Mouse (Mus musculus) cerebellum, adult 11-12 months (tissue): Measurements from ENCODE around the gene Gbp9.
"Not testable (repeated sequence)": the region's sequence is repeated elsewhere in the genome, so short reads cannot be mapped to it uniquely, and the experiment has no call there.

Experiments used
- DNase-seq: peaks from one replicate; pipeline ENCODE4 v3.0.0; 2022

The Gbp9 gene

DNA sequence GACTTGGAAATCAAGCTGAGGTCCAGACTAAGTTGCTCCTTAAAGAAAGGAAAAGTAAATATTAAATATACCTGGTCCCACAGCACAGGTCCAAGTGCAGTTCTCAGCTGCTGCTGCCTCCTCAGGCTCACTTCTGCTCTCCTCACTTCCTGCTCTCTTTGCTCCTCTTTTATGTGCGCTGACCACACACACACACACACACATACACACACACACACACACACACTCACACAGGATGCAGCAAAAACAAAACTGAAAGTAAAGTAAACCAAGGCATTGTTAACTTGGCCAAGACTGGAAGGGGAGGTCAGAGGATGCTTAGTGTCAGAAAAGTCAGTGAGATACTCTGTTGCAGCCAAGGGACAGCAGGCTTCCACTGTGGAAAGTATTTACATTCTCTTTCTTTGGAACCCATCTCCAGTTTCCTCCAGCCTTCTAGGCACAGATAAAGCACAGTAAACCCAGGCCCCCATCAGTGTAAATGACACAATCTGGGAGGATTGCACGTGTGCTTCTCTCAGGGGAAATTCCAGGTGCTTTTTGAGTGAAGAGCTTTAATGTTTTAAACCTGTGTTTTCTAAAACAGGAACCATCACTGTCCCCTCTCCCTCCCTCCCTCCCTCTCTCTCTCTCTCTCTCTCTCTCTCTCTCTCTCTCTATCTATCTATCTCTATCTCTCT is at the start of gene Gbp9, which contains the start of the genes Gbp8 and Gbp4:
Gbp9 (minus strand) TSS at position 131 of the 680 bp plus-strand sequence.
Gbp8 (minus strand) TSS at position 132 of the 680 bp plus-strand sequence.
Gbp4 (minus strand) TSS at position 178 of the 680 bp plus-strand sequence.
- DNase-seq = not testable (repeated sequence)

DNA sequence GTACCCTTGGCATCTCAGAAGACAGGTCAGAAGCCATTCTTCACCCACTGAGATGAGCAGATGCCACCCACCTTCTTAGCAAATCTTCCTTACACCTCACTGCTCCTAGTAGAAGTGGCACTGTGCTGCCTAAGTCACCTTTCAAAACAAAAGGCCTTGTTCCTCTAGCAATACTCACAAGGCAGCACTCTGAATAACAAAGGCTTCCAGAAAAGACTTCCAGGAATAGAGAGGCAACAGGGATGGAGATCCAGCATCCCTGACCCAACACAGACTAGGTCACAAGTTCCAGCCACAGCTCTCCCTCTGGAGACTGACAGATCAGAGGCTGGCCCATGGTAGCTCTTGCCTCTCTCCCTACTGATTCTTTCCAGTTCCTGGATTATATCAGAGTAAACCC is 42.1 kb upstream of the Gbp9 start:
- no peak for DNase-seq

DNA sequence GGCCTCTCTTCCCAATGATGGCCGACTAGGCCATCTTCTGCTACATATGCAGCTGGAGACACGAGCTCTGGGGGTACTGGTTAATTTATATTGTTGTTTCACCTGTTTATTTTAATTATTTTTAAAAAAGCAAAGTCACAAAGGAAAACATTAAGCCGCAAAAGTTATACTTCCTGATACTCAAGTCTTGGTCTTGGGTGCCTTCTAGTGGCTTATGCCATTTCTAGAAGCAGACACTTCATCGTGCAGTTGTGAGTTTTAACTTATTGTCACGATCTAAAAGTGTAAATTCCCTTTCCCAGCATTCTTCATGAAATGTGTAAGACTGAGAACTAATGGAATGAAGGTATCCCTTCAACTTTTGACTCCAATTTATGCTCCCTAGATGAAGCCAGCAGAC is 17.2 kb upstream of the Gbp9 start:
- no peak for DNase-seq

DNA sequence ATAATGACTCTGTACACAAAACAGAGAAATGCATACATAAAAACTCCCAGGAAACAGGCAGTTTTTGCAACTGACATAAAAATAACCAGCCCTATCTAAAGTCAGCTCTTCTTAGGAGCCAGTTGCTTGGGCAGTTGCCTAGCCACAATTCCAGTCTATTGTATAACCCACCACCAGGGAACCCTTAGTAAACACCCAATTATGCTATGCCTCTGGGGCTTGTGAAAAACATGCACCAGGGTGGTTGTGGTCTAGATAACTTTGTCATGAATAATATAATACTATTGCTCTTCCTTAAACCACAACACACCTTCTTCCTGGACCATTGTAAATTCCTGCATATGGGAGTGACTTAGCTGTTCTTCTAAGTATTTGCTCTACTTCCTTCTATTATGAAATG is 14.7 kb upstream of the Gbp9 start:
- no peak for DNase-seq

DNA sequence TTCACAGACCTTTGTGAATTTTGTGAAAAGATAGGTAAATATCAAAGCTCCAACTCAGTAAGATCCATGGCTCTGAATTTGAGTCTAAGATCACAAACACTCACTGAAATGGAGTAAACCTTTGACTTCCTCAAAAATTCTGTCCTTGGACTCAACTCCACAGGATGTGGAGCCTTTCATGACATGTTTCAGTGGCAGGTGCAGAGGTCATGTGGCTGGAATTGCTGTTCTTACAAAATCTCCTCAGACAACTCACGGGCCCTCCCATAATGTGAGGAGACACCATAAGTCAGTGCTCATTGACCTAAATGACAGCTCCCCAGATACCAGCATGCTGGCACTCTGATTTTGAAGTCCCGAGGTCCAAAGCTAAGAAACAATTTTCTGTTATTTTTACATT is 8.7 kb upstream of the Gbp9 start:
- not testable (repeated sequence) for DNase-seq

DNA sequence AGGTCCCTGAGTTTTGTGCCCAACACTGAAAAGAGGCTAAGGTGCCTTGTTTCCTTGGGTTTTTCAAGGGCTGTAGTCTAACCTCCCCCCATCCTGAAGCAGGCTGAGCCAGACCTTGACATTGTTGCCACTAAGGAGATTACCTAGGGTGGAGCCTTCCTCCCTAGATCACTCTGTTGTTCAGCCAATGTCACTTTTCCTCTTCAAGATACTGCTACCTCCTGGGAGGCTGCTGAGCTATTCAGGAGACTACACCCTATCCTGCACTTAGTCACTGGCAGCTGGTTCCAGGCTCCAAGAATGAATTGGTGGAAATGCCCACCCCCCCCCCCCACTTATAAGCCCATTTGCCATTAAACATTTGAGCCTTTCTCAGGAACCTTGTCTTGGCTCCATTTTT is 7.1 kb upstream of the Gbp9 start:
- no peak for DNase-seq

DNA sequence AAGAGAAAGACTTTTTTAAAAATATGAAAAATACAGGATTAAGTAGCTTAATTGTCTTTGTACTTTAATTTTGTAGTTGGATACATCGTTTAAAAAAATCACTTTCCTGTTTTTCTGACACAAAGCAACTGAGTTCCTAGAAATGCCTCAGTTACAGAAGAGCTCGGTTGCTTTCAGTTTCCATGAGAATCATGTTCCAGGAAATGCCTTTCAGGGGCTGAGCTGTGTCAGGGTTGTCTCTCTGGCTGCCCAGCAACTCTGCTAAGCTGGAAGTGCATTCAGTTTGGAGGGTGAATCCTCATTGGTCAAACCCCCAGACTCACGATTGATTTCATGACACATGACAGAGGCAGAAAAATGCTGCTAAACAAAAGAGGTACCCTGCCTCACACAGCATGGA is 6.4 kb upstream of the Gbp9 start:
- DNase-seq = not testable (repeated sequence)

DNA sequence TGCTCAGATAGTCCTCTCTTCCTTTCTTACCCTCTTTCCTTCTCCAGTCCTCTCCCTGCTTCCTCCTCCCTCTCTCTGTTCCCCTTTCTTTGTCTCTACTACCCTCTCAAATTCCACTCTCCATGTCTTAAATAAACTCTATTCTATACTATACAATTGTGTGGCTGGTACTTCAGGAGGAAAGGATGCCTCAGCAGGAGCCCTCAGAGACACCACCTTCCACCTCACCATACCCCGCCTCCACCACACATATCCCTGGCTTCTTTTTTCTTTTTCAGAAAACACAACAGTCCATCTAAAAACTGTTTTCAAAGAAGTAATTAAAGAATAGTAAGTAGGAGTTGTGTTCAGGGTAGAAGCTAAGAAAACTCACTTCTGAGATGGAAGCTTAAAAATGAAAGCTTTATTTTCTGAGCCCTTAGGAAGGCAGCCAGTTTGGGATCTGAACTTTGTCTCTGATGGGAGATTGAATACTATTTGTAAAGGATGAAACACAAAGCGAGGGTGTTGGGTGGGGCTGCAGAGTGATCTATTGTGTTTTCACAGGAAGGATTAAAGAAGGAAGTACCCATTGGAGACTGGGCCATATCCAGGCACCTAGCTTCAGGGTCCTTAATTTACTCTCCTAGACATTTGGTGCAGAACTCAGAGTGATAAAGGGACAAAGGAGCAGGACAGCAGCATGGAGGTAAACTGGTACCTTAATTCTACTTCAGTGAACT is 911 bp upstream of the Gbp9 start:
- not testable (repeated sequence) for DNase-seq

DNA sequence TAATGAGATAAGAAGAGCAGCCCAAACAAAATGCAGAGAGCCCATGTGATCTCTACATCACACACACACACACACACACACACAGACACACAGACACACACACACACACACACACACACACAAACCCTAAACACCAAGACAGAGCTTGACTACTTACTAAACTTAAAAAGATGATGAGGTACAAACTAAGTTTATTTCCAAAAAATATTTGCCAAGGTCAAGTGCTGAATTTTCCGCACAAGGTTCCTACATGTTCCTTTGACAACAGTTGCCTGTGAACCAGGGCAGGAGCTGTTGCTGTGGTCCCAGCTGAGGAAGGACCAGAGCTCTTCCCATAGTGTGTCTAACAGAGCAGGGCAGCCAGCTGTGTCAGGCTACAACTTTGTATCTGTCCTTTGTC is 433 bp downstream of the Gbp9 start:
- DNase-seq = no peak

DNA sequence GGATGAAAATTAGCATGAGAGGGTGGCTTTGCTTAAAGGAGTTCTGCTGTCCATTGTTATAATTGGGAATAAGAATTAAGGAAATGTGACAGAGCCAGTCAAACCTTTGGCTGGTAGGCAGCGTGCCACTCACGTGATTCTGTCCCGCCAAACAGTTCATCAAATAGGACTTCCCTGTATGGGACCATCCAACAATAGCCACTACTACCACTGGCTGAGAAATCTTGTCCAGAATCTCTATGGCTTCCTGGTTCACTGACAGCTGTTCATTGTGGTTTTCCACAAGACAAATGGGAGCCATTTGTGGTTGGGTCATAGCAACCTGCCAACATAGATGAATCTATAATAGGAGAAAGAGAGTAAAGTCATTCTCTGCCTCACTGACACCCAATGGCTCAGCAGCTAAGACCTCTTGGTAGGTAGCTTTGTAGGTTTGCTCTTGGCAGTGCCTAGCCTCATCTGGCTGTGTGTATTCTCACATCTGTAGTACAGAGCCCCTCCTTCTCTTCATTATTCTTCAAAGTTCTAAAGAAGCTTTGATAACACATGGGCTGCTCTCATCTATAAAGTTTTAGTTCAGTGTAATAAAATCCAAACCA is 2.5 kb downstream of the Gbp9 start:
- DNase-seq = not testable (repeated sequence)

DNA sequence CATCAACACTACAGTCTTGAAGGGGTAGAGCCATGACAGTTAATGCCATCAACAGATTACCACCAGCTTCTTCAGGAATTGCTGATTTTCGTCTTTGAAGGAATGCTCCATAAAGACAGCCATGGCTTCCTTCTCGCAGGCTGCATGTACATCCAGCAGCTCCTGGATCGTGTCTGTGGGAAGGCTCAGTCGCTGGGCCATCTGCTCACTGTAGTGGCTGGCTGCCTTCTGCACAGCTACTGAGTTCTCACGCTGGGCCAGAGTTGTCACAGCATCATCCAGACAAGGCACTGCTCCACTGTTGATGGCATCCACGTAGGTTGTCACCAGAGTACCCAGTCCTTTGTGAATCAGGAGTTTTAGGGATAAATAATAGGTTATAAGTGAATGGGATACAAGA is 17.6 kb downstream of the Gbp9 start:
- DNase-seq = not testable (repeated sequence)

DNA sequence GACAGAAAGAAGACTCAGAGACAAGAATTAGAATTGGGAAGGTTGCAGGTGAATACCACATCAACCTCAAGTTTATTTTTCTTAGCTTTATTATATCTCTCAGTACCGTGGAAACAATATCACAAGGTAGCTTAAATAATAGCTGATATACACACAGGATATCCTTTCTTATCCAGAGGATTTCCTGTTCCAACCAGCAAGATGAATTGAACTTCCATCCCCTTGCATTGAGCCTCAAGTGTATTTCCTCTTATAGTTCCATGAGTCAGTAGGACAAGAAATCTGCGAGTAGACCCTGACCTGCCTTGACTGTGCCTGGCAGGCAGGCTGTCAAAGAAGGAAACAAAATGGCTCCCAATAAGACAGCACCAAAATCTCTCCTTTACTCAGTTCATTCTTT is 23.6 kb downstream of the Gbp9 start:
- no peak for DNase-seq

DNA sequence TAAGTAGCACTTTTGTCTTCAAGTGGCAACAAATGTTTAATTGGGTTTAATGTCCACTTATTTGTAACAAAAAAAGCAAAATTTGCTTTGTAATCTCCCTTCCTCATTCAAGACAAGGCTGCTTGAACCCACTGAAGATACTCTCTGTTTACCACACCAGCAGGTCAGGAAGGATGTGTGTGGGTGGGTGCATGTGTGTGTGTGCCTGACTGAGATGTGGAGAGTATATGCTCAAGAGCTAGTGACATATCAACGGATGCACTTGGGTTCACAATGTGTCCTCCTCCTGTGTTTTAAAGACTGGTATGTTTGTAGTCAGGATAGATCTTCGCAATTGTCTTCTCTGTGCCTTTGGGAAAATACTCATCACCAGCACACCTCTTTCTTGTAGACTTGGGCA is 24.6 kb downstream of the Gbp9 start:
- no peak for DNase-seq

DNA sequence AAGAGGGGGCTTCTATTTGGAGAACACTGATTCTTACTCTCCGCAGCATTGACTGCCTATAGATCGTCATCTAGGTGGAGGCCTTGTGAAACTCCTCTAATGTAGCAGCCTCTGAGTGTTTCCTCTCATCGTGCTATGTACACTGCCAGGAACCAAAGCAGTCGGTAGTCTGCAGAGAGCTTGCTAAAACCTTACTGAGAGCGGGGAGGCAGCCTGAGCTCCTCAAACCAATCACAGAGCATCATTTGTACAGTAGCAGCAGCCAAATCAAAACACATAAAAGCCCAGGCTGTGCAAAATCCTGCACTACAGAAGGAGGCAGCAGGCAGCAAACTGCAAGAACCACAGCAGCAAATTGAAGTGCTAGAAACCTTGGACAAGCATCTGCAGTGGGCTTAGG is 25.7 kb downstream of the Gbp9 start:
- DNase-seq = no peak

DNA sequence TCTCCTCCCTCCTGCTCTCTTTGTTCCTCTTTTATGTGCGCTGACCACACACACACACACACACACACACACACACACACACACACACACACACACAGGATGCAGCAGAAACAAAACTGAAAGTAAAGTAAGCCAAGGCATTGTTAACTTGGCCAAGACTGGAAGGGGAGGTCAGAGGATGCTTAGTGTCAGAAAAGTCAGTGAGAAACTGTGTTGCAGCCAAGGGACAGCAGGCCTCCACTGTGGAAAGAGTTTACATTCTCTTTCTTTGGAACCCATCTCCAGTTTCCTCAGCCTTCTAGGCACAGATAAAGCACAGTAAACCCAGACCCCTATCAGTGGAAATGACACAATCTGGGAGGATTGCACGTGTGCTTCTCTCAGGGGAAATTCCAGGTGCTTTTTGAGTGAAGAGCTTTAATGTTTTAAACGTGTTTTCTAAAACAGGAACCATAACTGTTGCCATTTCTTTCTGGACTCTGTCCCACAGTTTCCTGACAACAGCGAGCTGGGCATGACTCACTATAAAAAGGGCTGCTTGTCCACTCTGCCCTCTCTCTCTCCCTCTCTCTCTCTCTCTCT is 29.0 kb downstream of the Gbp9 start:
- DNase-seq = not testable (repeated sequence)

DNA sequence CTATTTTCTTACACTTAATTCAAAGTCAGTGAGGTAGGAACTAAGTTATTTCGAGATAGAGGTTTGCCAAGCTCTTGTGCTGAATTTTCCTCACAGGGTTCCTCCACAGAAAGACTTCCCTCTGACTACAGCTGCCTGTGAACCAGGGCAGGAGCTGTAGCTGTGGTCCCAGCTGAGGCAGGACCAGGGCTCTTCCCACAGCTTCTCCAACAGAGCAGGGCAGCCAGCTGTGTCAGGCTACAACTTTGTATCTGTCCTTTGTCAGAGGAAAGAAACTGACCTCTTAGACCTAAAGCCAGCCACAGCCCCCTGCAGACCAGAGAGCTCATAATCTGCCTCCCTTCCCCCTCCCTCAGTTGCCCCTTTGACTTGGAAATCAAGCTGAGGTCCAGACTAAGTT is 29.6 kb downstream of the Gbp9 start:
- not testable (repeated sequence) for DNase-seq

DNA sequence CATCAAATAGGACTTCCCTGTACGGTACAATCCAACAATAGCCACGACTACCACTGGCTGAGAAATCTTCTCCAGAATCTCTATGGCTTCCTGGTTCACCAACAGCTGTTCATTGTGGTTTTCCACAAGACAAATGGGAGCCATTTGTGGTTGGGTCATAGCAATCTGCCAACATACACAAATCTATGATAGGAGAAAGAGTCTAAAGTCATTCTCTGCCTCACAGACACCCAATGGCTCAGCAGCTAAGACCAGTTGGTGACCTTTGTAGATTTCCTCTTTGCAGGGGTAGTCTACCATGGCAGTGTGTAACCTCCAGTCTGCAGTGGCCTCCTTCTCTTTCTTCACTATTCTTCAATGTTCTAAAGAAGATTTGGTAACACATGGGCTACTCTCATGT is 33.6 kb downstream of the Gbp9 start:
- not testable (repeated sequence) for DNase-seq

DNA sequence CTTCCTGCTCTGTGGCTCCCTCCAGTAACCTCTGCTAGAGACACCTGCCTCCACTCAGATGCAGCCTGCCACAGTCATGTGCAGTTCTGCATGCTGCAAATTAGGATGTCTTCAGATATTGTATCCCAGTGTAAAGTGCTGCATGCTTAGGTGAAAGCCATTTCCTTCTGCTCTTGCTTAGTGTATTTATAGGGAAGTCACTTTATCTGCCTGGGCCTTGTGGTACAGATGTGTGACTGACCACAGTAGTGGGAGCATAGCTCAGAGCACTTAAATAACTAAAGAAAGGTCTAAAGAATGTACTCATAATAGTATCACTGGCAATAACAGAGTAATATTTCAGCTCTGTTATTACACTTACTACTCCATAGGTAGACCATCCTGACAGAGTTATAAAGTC is 57.4 kb downstream of the Gbp9 start:
- no peak for DNase-seq

DNA sequence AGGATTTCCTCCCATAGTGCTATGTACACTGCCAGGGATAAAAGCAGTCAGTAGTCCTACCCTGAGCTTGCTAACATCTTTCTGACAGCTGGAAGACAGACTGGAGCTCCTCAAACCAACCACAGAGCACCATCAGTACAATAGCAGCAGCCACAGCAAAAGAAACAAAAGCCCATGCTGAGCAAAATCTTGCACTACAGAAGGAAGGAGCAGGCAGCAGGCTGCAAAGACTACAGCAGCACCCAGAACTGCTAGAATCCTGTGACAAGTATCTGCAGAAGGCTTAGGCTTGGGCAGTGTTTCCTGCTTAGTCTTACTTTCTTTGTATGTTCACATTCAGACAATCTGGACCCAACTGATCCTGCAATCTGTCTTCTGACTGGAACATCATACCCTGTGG is 71.0 kb downstream of the Gbp9 start:
- DNase-seq = not testable (repeated sequence)

DNA sequence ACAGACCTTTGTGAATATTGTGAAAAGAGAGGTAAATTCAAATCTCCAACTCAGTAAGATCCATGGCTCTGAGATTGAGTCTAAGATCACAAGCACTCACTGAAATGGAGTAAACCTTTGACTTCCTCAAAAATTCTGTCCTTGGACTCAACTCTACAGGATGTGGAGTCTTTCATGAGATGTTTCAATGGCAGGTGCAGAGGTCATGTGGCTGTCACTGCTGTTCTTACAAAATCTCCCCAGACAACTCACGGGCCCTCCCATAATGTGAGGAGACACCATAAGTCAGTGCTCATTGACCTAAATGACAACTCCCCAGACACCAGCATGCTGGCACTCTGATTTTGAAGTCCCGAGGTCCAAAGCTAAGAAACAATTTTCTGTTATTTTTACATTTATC is 74.9 kb downstream of the Gbp9 start:
- not testable (repeated sequence) for DNase-seq

DNA sequence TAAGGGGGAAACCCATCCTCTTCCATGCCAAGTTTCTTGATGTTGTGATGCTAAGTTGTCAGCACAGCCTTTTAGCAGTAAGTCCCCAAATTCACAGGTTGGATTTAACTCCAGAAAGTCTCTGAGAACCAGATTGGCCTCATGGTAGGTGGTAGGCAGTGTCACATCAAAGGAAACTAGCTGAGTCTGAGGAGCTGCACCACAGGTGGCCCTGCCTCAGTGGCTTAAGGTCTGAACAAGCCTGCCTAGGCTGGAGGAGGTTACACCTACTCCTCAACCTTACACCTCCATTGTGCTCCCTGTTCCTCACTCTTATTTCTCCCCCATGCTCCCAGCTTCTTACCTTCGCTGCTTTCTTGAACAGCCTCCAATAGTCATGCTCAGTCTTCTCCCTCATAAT is 76.0 kb downstream of the Gbp9 start:
- DNase-seq = no peak

DNA sequence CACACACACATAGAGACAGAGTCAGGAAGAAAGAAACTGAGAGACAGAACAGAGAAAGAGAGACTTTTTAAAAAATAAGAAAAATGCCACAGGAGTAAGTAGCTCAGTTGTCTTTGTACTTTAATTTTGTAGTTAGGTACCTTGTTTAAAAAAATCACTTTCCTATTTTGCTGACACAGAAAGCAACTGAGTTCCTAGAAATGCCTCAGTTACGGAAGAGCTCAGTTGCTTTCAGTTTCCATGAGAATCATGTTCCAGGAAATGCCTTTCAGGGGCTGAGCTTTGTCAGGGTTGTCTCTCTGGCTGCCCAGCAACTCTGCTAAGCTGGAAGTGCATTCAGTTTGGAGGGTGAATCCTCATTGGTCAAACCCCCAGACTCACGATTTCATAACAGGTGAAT is 76.9 kb downstream of the Gbp9 start:
- DNase-seq = not testable (repeated sequence)

DNA sequence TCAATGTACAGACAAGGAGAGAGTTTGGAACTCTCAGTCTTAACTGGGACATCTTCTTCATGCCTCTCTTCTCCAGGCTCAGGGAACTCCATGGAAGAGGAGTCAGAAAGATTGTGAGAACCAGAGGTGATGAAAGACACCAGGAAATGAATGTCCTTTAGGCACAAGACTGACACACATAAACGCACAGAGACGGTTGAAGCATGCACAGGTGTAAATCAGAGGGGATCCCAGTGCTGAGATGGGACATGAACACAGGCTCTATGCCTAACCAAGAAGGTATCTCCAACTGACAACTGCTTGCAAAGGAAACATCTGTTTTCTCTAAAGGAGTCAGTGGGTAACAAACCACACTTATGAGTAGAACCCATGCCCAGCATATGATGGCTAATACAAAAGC is 79.1 kb downstream of the Gbp9 start:
- no peak for DNase-seq

DNA sequence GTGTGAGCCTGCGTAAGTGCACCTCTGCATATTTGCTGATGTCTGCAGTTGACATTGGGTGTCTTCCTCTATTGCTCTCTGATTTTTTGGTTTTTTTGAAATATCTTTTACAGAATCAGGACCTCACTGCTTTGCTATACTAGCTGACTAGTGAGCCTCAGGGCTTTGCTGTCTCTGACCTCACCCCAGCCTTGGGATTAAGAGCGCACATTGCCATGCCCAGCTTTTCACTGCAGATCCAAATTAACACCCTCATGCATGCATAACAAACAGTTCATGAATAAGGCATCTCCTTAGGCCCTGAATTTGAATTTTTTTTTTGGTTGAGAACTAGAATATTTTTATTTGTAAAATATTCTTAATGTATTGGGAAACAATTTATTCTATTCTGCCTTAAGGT is 84.1 kb downstream of the Gbp9 start:
- DNase-seq = no peak
